Mouse (Mus musculus) midbrain, embryonic 16.5 days (tissue): Measurements from ENCODE around the gene Ybx2. TPM values are rescaled to one million over a fixed set of nuclear protein-coding genes. Genes with fewer than 3 reads are reported as not detected.

Experiments
- ATAC-seq: fragments of 200-750 bp; cut with Nextera tagmentation; 2 replicates; pipeline ENCODE4 v1.8.0; 2017; ENCODE audit warnings: moderate TSS enrichment
- H3K27ac ChIP-seq: fragments of 300-500 bp; sonication (generic); 2 replicates; pipeline ENCODE4 v1.5.1; 2014; ENCODE audit warnings: mild to moderate bottlenecking, low read length, mixed read lengths
- H3K27me3 ChIP-seq: fragments of 300-500 bp; sonication (generic); 2 replicates; pipeline ENCODE4 v1.6.1; 2014; ENCODE audit warnings: low read depth, low read length, mixed read lengths; ENCODE audit not compliant: control insufficient read depth, insufficient read depth
- H3K36me3 ChIP-seq: fragments of 300-500 bp; sonication (generic); 2 replicates; pipeline ENCODE4 v1.6.1; 2014; ENCODE audit warnings: mild to moderate bottlenecking, low read length, moderate library complexity, mixed read lengths; ENCODE audit not compliant: control insufficient read depth, insufficient read depth
- H3K4me1 ChIP-seq: fragments of 300-500 bp; sonication (generic); 2 replicates; pipeline ENCODE4 v1.6.1; 2014; ENCODE audit warnings: mild to moderate bottlenecking, low read length, mixed read lengths; ENCODE audit not compliant: control insufficient read depth, insufficient read depth
- H3K4me2 ChIP-seq: fragments of 300-500 bp; sonication (generic); 2 replicates; pipeline ENCODE4 v1.6.1; 2014; ENCODE audit warnings: mild to moderate bottlenecking, low read length, mixed read lengths
- H3K4me3 ChIP-seq: fragments of 300-500 bp; sonication (generic); 2 replicates; pipeline ENCODE4 v1.5.1; 2014; ENCODE audit warnings: low read depth, mild to moderate bottlenecking, low read length, moderate library complexity, mixed read lengths
- H3K9ac ChIP-seq: fragments of 300-500 bp; sonication (generic); 2 replicates; pipeline ENCODE4 v1.6.1; 2014; ENCODE audit warnings: low read depth, low read length, mixed read lengths
- H3K9me3 ChIP-seq: fragments of 300-500 bp; sonication (generic); replicated peaks from 2 replicates; pipeline ENCODE4 v1.6.1; 2014; ENCODE audit warnings: mild to moderate bottlenecking, low read length, mixed read lengths; ENCODE audit not compliant: control insufficient read depth, poor library complexity, severe bottlenecking
- WGBS: fragments of 180-500 bp; shearing (Covaris S2); extraction: QIAGEN DNeasy Blood & Tissue Kit; methylation state at CpG from one replicate; pipeline ENCODE4 v1.1.7; 2014; 5-methylcytosine and 5-hydroxymethylcytosine counted together
- polyA plus RNA-seq: library from polyadenylated mRNA; unstranded; fragments of >200 nt; fragmentation: Nextera tagmentation; extraction: Ambion mirVana; gene quantifications from 2 replicates; pipeline ENCODE4 v1.2.1, GENCODE M21; 2015

The Ybx2 gene
- polyA plus RNA-seq, 1 experiment from 2014 or later, result 7.2 TPM

GRCm38 (mm10) chr11:69937834-69938233 lies 2.2 kb downstream of the Ybx2 start:
- no peaks in the 10 kb centered on the region for H3K9me3 ChIP-seq
- peaks cover 4% of the 10 kb centered on the region; the same call in 1 of the 2 replicates for H3K4me1 ChIP-seq
- no peak for ATAC-seq
- H3K4me3 ChIP-seq, result no peak overlapping the region
- no peaks in the 10 kb centered on the region for H3K36me3 ChIP-seq
- H3K9ac ChIP-seq, result no peak overlapping the region
- peaks cover 19% of the 10 kb centered on the region for H3K27me3 ChIP-seq
- WGBS, result 69% methylated on average over 5 of the region's 5 CpGs
- H3K4me2 ChIP-seq, result no peak overlapping the region
- H3K27ac ChIP-seq, result no peak overlapping the region

GRCm38 (mm10) chr11:69938401-69938979 lies 2.9 kb downstream of the Ybx2 start:
- Histone ChIP-seq H3K36me3 (no peaks in the 10 kb centered on the region), H3K4me3 (no peak overlapping the region), H3K9ac (no peak overlapping the region), H3K4me2 (no peak overlapping the region), H3K9me3 (no peaks in the 10 kb centered on the region), H3K4me1 (peaks cover 4% of the 10 kb centered on the region; the same call in 1 of the 2 replicates), H3K27me3 (peaks cover 19% of the 10 kb centered on the region), H3K27ac (no peak overlapping the region)
- whole genome bisulfite sequencing, result 36% methylated on average over 9 of the region's 9 CpGs
- ATAC-seq, result no peak

- 75% methylated on average over 5 of the region's 5 CpGs for WGBS
- H3K9ac ChIP-seq, result no peak overlapping the region
Measured at GRCm38 (mm10) chr11:69939181-69939580, 3.6 kb downstream of the Ybx2 start.

GRCm38 (mm10) chr11:69939731-69940130 lies 4.1 kb downstream of the Ybx2 start:
- Histone ChIP-seq H3K4me2 (no peak overlapping the region), H3K27ac (no peak overlapping the region), H3K4me3 (no peak overlapping the region), H3K9me3 (no peaks in the 10 kb centered on the region), H3K4me1 (peaks cover 2% of the 10 kb centered on the region; the same call in 1 of the 2 replicates), H3K27me3 (peaks cover 19% of the 10 kb centered on the region), H3K9ac (no peak overlapping the region), H3K36me3 (no peaks in the 10 kb centered on the region)
- 93% methylated on average over 17 of the region's 17 CpGs for WGBS
- no peak for ATAC-seq

More at GRCm38 (mm10) chr11:69939181-69939580, 3.6 kb downstream of the Ybx2 start:
- Histone ChIP-seq H3K27me3 (peaks cover 19% of the 10 kb centered on the region), H3K9me3 (no peaks in the 10 kb centered on the region), H3K36me3 (no peaks in the 10 kb centered on the region), H3K4me1 (peaks cover 4% of the 10 kb centered on the region; the same call in 1 of the 2 replicates), H3K27ac (no peak overlapping the region), H3K4me3 (no peak overlapping the region), H3K4me2 (no peak overlapping the region)
- no peak for ATAC-seq

GRCm38 (mm10) chr11:69940962-69941361 lies 5.4 kb downstream of the Ybx2 start:
- ATAC-seq, result no peak
- Histone ChIP-seq H3K9ac (no peak overlapping the region), H3K27ac (no peak overlapping the region), H3K4me2 (no peak overlapping the region), H3K36me3 (no peaks in the 10 kb centered on the region), H3K4me3 (no peak overlapping the region), H3K9me3 (no peaks in the 10 kb centered on the region), H3K4me1 (0 out of 2 replicates have a peak, but pooled peaks cover 2% of the 10 kb centered on the region), H3K27me3 (peaks cover 19% of the 10 kb centered on the region)
- 82% methylated on average over 4 of the region's 4 CpGs for WGBS

- no peaks in the 10 kb centered on the region for H3K36me3 ChIP-seq
- H3K4me3 ChIP-seq, result no peak overlapping the region
- no peak overlapping the region for H3K27ac ChIP-seq
- no peaks in the 10 kb centered on the region for H3K9me3 ChIP-seq
- 81% methylated on average over 13 of the region's 13 CpGs for WGBS
- no peak for ATAC-seq
- H3K4me2 ChIP-seq, result no peak overlapping the region
- peaks cover 8% of the 10 kb centered on the region for H3K27me3 ChIP-seq
- H3K4me1 ChIP-seq, result peaks cover 2% of the 10 kb centered on the region; the same call in 1 of the 2 replicates
- H3K9ac ChIP-seq, result no peak overlapping the region
Measured at GRCm38 (mm10) chr11:69945216-69945615, 9.6 kb downstream of the Ybx2 start.

GRCm38 (mm10) chr11:69945997-69946891 lies 10.6 kb downstream of the Ybx2 start:
- 92% methylated on average over 18 of the region's 18 CpGs for WGBS
- no peak for ATAC-seq
- H3K4me2 ChIP-seq, result no peak overlapping the region

GRCm38 (mm10) chr11:69947337-69948065 lies 11.9 kb downstream of the Ybx2 start:
- ATAC-seq, result peak; percentile 52; the same call in 1 of the 2 replicates

More at GRCm38 (mm10) chr11:69945997-69946891, 10.6 kb downstream of the Ybx2 start:
- H3K9me3 ChIP-seq, result no peaks in the 10 kb centered on the region
- peaks cover 2% of the 10 kb centered on the region; the same call in 1 of the 2 replicates for H3K4me1 ChIP-seq
- no peak overlapping the region for H3K27ac ChIP-seq
- no peak overlapping the region for H3K4me3 ChIP-seq
- H3K27me3 ChIP-seq, result peaks cover 8% of the 10 kb centered on the region
- no peak overlapping the region for H3K9ac ChIP-seq
- H3K36me3 ChIP-seq, result no peaks in the 10 kb centered on the region

More at GRCm38 (mm10) chr11:69947337-69948065, 11.9 kb downstream of the Ybx2 start:
- Histone ChIP-seq H3K9ac (peak overlapping the region; percentile 48; the same call in 1 of the 2 replicates), H3K27me3 (peaks cover 8% of the 10 kb centered on the region), H3K36me3 (no peaks in the 10 kb centered on the region), H3K4me1 (peaks cover 2% of the 10 kb centered on the region; the same call in 1 of the 2 replicates), H3K27ac (no peak overlapping the region), H3K4me2 (peak overlapping the region; percentile 60), H3K9me3 (no peaks in the 10 kb centered on the region), H3K4me3 (peak overlapping the region; percentile 44)
- whole genome bisulfite sequencing, result 2% methylated on average over 29 of the region's 29 CpGs
